Mouse (Mus musculus): ENCODE measurements at regions not wholly inside any gene's neighbourhood (a gene's known extent, or its start where the extent isn't known, plus 50 kb on each side); places are given as distances from the start of the nearest gene placed in this dataset.

- Histone ChIP-seq H3K27ac (replicated peaks) (no peak overlapping the region), H3K9me3 (no peaks in the 10 kb centered on the region), H3K36me3 (no peaks in the 10 kb centered on the region), H3K4me2 (no peak overlapping the region), H3K27me3 (no peaks in the 10 kb centered on the region), H3K4me1 (replicated peaks) (peaks cover 20% of the 10 kb centered on the region; the same call in 1 of the 2 replicates), H3K4me3 (no peak overlapping the region), H3K9ac (no peak overlapping the region)
- WGBS = 68% methylated on average over 4 of the region's 4 CpGs
- no peak for ATAC-seq (ENCODE audit: low read depth)
Measured at GRCm38 (mm10) chr11:19118258-19118657, 99.5 kb upstream of the Meis1 start.

- H3K9ac ChIP-seq = no peak overlapping the region
- no peak overlapping the region for H3K4me2 ChIP-seq
- H3K27ac ChIP-seq (replicated peaks) = no peak overlapping the region
- WGBS = 69% methylated on average over 8 of the region's 8 CpGs
- H3K4me3 ChIP-seq = no peak overlapping the region
- peaks cover 20% of the 10 kb centered on the region; the same call in 1 of the 2 replicates for H3K4me1 ChIP-seq (replicated peaks)
- ATAC-seq (ENCODE audit: low read depth) = no peak
- no peaks in the 10 kb centered on the region for H3K36me3 ChIP-seq
- H3K27me3 ChIP-seq = no peaks in the 10 kb centered on the region
- no peaks in the 10 kb centered on the region for H3K9me3 ChIP-seq
Measured at GRCm38 (mm10) chr11:19119927-19120827, 101.4 kb upstream of the Meis1 start.

GRCm38 (mm10) chr11:19120871-19121270 is 102.1 kb upstream of the Meis1 start:
- 60% methylated on average over 3 of the region's 3 CpGs for WGBS
- no peak overlapping the region for H3K4me3 ChIP-seq
- H3K4me2 ChIP-seq = no peak overlapping the region
- H3K36me3 ChIP-seq = no peaks in the 10 kb centered on the region
- no peak overlapping the region for H3K9ac ChIP-seq
- peaks cover 20% of the 10 kb centered on the region; the same call in 1 of the 2 replicates for H3K4me1 ChIP-seq (replicated peaks)
- ATAC-seq (ENCODE audit: low read depth) = no peak
- no peaks in the 10 kb centered on the region for H3K27me3 ChIP-seq
- no peaks in the 10 kb centered on the region for H3K9me3 ChIP-seq
- H3K27ac ChIP-seq (replicated peaks) = no peak overlapping the region

- H3K27me3 ChIP-seq = no peaks in the 10 kb centered on the region
- 71% methylated on average over 2 of the region's 2 CpGs for WGBS
- H3K4me1 ChIP-seq (replicated peaks) = 0 out of 2 replicates have a peak, but pooled peaks cover 9% of the 10 kb centered on the region
- no peaks in the 10 kb centered on the region for H3K9me3 ChIP-seq
- H3K36me3 ChIP-seq = no peaks in the 10 kb centered on the region
- no peak overlapping the region for H3K4me2 ChIP-seq
- ATAC-seq (ENCODE audit: low read depth) = no peak
- no peak overlapping the region for H3K4me3 ChIP-seq
- H3K27ac ChIP-seq (replicated peaks) = no peak overlapping the region
- no peak overlapping the region for H3K9ac ChIP-seq
Measured at GRCm38 (mm10) chr11:19135375-19136050, 116.7 kb upstream of the Meis1 start.

- H3K4me3 ChIP-seq = no peak overlapping the region
- 53% methylated on average over 5 of the region's 5 CpGs for WGBS
- ATAC-seq (ENCODE audit: low read depth) = no peak
- no peak overlapping the region for H3K27ac ChIP-seq (replicated peaks)
- H3K4me2 ChIP-seq = no peak overlapping the region
- no peaks in the 10 kb centered on the region for H3K9me3 ChIP-seq
- H3K9ac ChIP-seq = no peak overlapping the region
- H3K36me3 ChIP-seq = no peaks in the 10 kb centered on the region
- H3K27me3 ChIP-seq = no peaks in the 10 kb centered on the region
- H3K4me1 ChIP-seq (replicated peaks) = 0 out of 2 replicates have a peak, but pooled peaks cover 9% of the 10 kb centered on the region
Measured at GRCm38 (mm10) chr11:19138423-19138822, 119.6 kb upstream of the Meis1 start.

GRCm38 (mm10) chr11:19138831-19139230 is 120.0 kb upstream of the Meis1 start:
- 73% methylated on average over 2 of the region's 2 CpGs for WGBS
- no peak for ATAC-seq (ENCODE audit: low read depth)
- Histone ChIP-seq H3K27me3 (no peaks in the 10 kb centered on the region), H3K4me1 (replicated peaks) (peaks cover 10% of the 10 kb centered on the region; the same call in 1 of the 2 replicates), H3K27ac (replicated peaks) (no peak overlapping the region), H3K9me3 (no peaks in the 10 kb centered on the region), H3K36me3 (no peaks in the 10 kb centered on the region), H3K9ac (no peak overlapping the region), H3K4me2 (no peak overlapping the region), H3K4me3 (no peak overlapping the region)

- Histone ChIP-seq H3K4me2 (no peak overlapping the region), H3K9ac (no peak overlapping the region), H3K27me3 (no peaks in the 10 kb centered on the region), H3K4me1 (replicated peaks) (peaks cover 13% of the 10 kb centered on the region), H3K9me3 (no peaks in the 10 kb centered on the region), H3K36me3 (no peaks in the 10 kb centered on the region), H3K4me3 (no peak overlapping the region), H3K27ac (replicated peaks) (no peak overlapping the region)
- ATAC-seq (ENCODE audit: low read depth) = no peak
- WGBS = 87% methylated on average over 17 of the region's 17 CpGs
Measured at GRCm38 (mm10) chr11:19143267-19144000, 124.6 kb upstream of the Meis1 start.

- Histone ChIP-seq H3K27me3 (no peaks in the 10 kb centered on the region), H3K9me3 (no peaks in the 10 kb centered on the region), H3K27ac (replicated peaks) (no peak overlapping the region), H3K9ac (no peak overlapping the region), H3K4me2 (no peak overlapping the region), H3K4me1 (replicated peaks) (peaks cover 7% of the 10 kb centered on the region), H3K4me3 (no peak overlapping the region), H3K36me3 (no peaks in the 10 kb centered on the region)
- 76% methylated on average over 6 of the region's 6 CpGs for WGBS
- ATAC-seq (ENCODE audit: low read depth) = no peak
Measured at GRCm38 (mm10) chr11:19144506-19144905, 125.7 kb upstream of the Meis1 start.

GRCm38 (mm10) chr11:19145263-19145662 is 126.5 kb upstream of the Meis1 start:
- H3K27ac ChIP-seq (replicated peaks) = no peak overlapping the region

GRCm38 (mm10) chr11:19145991-19146390 is 127.2 kb upstream of the Meis1 start:
- no peak for ATAC-seq (ENCODE audit: low read depth)
- Histone ChIP-seq H3K4me1 (replicated peaks) (peaks cover 7% of the 10 kb centered on the region), H3K36me3 (no peaks in the 10 kb centered on the region), H3K4me2 (no peak overlapping the region), H3K9ac (no peak overlapping the region), H3K27ac (replicated peaks) (no peak overlapping the region), H3K9me3 (no peaks in the 10 kb centered on the region), H3K27me3 (no peaks in the 10 kb centered on the region), H3K4me3 (no peak overlapping the region)
- 80% methylated on average over 3 of the region's 3 CpGs for WGBS

More at GRCm38 (mm10) chr11:19145263-19145662, 126.5 kb upstream of the Meis1 start:
- WGBS = 89% methylated on average over 9 of the region's 9 CpGs
- Histone ChIP-seq H3K4me3 (no peak overlapping the region), H3K4me1 (replicated peaks) (peaks cover 7% of the 10 kb centered on the region), H3K9me3 (no peaks in the 10 kb centered on the region), H3K36me3 (no peaks in the 10 kb centered on the region), H3K4me2 (no peak overlapping the region), H3K9ac (no peak overlapping the region), H3K27me3 (no peaks in the 10 kb centered on the region)
- ATAC-seq (ENCODE audit: low read depth) = no peak

- Histone ChIP-seq H3K27me3 (no peaks in the 10 kb centered on the region), H3K4me3 (no peak overlapping the region), H3K4me2 (no peak overlapping the region), H3K9me3 (no peaks in the 10 kb centered on the region), H3K9ac (no peak overlapping the region), H3K4me1 (replicated peaks) (no peaks in the 10 kb centered on the region), H3K27ac (replicated peaks) (no peak overlapping the region), H3K36me3 (no peaks in the 10 kb centered on the region)
- no peak for ATAC-seq (ENCODE audit: low read depth)
- 59% methylated on average over 3 of the region's 3 CpGs for WGBS
Measured at GRCm38 (mm10) chr11:19151026-19151425, 132.2 kb upstream of the Meis1 start.

- no peak overlapping the region for H3K4me3 ChIP-seq
- H3K9ac ChIP-seq = no peak overlapping the region
- H3K36me3 ChIP-seq = no peaks in the 10 kb centered on the region
- H3K4me2 ChIP-seq = no peak overlapping the region
- H3K9me3 ChIP-seq = no peaks in the 10 kb centered on the region
- ATAC-seq (ENCODE audit: low read depth) = no peak
- H3K27me3 ChIP-seq = no peaks in the 10 kb centered on the region
- no peak overlapping the region for H3K27ac ChIP-seq (replicated peaks)
- WGBS = 88% methylated on average over 4 of the region's 4 CpGs
- H3K4me1 ChIP-seq (replicated peaks) = no peaks in the 10 kb centered on the region
Measured at GRCm38 (mm10) chr11:19153714-19154113, 134.9 kb upstream of the Meis1 start.
